Mouse (Mus musculus): ENCODE measurements around the gene Nup188. TPM values are rescaled to one million over a fixed set of nuclear protein-coding genes. Genes with fewer than 3 reads are reported as not detected.

Nup188 gene
- total RNA-seq, 2 experiments from 2014 or later, result 8.4 to 9.9 TPM

DNA sequence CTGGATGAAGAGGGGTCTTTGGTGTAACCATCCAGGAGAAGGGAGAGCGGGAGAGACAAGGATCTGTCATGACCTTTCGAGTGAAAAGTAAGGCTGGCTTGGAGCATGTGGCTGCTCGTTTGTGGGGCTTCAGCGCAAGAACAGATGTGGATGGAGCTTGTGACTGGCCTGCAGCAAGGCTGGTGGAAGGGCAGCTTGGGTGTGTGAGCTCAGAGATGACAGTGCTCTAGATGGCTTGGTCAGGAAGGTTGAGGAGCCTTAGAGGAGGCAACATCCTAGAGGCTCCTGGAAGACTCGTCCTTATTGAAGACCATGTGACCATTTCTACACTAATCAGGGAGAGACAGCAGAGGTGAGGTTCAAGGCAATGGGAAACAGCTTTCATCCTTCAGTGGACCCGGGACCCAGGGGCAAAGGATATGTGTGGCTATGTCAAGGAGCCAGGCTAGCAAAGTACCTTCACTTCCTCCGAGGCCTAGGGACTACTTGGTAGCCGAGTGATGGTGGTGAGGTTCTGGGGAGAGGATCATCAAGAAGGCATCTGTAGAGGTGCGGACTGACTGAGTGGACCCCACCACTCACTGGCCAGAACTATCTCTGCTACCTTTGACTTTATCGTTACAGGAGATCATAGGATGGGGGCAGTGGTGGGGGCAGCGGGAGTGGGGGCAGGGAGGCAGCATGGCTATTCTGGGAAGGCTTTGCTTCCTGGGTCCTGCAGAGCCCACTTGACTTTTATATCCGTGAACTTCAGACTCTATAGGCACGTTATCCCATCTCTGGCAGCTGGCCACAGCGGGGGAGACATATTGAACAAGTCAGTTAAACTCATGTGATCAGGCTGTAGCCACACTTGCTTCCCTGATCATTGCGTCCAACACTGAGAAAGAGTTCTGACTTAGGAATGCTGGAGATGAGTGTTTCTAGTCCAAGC lies 26.8 kb upstream of the Nup188 start:
- no peak for DNase-seq

DNA sequence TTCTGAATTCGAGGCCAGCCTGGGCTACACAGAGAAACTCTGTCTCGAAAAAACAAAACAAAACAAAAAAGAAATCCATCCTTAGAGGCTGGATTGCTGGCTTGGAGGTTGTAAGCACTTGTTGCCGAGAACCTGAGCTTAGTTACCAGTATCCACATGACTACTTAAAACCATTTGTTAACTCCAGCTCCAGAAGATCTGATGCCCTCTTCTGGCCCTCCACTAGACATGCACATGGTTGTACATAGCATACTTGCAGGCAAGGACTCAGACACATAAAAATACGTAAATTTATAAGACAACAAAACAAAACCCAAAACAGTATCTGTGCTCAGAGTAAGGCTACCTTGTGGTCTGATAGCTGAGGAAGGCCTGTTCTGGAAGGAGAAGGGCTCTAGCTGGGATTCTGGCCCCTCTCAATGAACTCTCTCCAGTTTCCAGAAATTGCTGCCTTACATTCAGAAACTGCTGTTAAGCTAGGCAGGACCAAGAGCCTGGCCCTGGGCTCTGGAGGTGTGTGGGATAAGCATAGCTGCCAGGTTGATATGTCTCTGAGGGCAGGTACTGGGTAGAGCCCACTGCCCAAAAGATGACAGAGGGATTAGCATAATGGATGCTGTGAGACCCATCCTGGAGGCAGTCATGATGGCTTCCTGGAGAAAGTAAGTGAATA lies 25.0 kb upstream of the Nup188 start:
- no peak for DNase-seq
- peak; percentile 35; the same call in 1 of the 2 replicates for TF ChIP-seq CTCF (IDR thresholded peaks at IDR 0.05)
- intact Hi-C loops (cut with DNase I), result no loop called here
- no peak overlapping the region for H3K4me3 ChIP-seq
- peak overlapping the region; percentile 94 for H3K27ac ChIP-seq

More for the DNA sequence above, 26.8 kb upstream of the Nup188 start:
- H3K27ac ChIP-seq, result peak overlapping the region; percentile 94
- intact Hi-C loops (cut with DNase I), result no loop called here
- no peak for TF ChIP-seq CTCF (IDR thresholded peaks at IDR 0.05)
- H3K4me3 ChIP-seq, result peak overlapping the region; percentile 60

DNA sequence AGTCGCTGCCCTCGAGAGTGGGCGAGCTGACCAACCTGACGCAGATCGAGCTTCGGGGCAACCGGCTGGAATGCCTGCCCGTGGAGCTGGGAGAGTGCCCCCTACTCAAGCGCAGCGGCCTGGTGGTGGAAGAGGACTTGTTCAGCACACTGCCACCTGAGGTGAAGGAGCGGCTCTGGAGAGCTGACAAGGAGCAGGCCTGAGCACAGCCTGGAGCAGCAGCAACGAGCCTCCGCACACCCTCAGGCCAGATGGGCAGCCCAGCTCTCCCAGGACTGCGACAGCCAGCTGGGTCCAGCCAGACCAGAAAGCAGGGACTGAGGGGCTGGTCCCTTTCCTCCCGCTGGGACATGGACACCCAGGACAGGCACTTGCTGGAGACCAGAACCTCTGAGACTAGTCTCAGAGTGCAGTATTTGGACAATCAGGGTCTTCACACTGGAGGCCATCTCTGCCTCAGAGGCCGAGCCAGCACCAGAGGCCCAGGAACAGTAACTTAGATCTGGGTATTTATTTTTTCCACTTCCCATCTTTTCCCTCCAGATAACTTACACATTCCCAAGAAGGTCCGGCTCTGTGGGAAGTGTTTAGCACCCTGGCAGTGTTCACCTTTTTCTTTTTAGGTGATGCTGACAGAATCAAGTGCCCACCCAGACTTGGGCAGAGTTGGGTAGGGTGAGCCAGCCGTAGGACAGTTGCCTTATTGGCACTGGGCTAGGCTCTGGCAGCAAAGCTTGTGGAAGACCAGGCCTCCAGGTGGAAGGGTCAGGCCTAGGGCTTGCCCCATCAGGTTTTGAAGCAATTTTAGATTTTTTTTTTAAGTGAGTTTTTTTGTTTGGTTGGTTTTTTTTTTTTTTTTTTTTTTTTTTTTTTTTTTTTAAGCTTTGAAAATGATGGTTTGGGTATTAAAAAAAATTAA lies 24.0 kb upstream of the Nup188 start:
- intact Hi-C loops (cut with DNase I), result no loop called here
- Histone ChIP-seq H3K27ac (peak overlapping the region; percentile 94), H3K4me3 (peak overlapping the region; percentile 32)

DNA sequence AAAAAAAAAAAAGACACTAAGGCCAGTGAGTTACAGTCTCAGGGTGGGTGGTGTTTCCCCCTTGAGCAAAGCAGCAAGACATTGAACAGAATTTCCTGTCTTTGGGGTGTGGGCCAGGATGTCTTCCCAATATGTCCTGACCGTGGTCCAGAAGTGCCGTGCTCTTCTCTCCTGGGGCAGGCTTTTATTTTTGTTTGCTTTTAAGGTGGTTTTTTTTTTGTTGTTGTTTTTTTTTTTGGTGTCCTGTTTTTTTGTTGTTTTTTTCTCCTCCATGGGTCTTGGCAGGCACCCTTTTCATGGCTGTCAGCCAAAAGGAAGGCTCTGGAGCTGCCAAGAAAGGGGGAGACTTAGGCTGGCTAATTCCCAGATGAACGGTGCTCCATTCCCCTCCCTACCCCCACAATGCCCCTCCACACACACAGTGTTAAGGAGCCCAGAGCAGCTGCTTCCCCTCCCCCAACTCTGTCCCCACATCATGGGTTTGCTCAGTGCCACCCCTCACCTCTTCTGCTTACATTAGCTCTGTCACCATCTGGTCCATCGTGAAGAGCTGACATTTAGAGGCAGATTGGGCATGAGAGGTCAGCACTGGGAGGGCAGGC lies 23.3 kb upstream of the Nup188 start:
- intact Hi-C loops (cut with DNase I), result no loop called here
- DNase-seq, result peak; percentile 62
- H3K27ac ChIP-seq, result peak overlapping the region; percentile 94
- peak overlapping the region; percentile 15; the same call in 1 of the 2 replicates for H3K4me3 ChIP-seq
- no peak for TF ChIP-seq CTCF (IDR thresholded peaks at IDR 0.05)

More for the DNA sequence above, 24.0 kb upstream of the Nup188 start:
- TF ChIP-seq CTCF (IDR thresholded peaks at IDR 0.05), result no peak
- DNase-seq, result no peak

DNA sequence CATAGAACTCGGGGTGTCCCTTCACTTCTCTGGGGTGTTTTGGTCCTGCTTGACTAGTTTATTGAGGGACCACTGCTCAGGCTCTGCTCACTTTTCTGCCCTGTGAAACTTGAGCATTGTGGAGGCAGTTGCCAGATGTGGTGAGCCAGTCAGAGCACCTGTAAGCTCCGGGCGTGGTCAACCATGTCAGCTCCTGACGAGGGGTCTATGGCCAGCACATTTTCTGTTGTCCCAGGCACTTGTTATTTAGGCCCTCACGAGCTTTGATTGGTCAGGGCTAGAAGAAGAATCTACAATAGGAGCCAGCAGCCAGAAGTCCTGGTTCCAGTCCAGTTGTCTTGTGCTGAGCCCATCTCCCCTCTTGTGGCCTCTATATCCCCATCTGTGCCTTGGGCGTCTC lies 22.4 kb upstream of the Nup188 start:
- intact Hi-C loops (cut with DNase I), result no loop called here
- no peak for TF ChIP-seq CTCF (IDR thresholded peaks at IDR 0.05)
- Histone ChIP-seq H3K27ac (peak overlapping the region; percentile 94), H3K4me3 (peak overlapping the region; percentile 3; the same call in 1 of the 2 replicates)
- no peak for DNase-seq

DNA sequence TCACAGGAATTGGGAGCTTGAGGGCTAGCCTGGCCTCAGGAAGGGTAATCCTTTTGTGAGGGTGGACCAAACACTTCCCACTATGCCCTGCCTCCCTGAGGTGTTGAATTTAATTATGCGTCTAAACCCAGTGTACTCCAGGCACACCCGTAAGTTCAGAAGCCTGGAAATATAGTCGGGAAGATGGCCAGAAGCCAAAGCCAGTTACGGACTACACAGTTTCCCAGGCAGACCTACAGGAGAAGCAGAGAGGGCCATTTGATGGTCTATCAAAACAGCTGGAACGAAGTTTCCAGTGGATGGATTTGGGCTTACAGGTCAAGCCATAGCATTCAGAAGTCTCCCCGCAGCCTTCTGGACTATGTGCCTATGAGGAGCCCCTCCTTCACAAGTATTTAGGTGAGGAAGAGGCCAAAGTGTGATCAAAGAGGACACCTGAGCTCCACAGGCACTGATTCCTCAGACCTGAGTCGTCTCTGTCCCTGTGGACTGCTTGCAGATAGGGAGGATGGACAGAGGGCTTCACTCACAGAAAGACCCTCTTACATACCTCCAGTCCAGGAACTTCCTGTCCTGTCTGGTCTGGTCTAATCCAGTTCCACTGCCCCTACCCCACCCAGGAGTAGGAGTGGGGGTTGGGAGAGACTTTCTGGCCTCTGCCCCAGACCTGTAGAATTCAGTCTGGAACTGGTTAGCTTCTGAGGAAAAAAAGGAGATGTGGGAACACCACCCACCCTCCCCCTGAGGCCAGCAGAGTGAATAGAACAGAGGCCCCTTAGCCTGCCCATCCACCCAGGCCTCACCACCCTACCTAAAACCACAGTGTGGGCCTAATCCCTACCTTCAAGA lies 21.3 kb upstream of the Nup188 start:
- no peak for TF ChIP-seq CTCF (IDR thresholded peaks at IDR 0.05)
- no peak for DNase-seq
- peak overlapping the region; percentile 94 for H3K27ac ChIP-seq
- intact Hi-C loops (cut with DNase I), result no loop called here
- H3K4me3 ChIP-seq, result no peak overlapping the region

DNA sequence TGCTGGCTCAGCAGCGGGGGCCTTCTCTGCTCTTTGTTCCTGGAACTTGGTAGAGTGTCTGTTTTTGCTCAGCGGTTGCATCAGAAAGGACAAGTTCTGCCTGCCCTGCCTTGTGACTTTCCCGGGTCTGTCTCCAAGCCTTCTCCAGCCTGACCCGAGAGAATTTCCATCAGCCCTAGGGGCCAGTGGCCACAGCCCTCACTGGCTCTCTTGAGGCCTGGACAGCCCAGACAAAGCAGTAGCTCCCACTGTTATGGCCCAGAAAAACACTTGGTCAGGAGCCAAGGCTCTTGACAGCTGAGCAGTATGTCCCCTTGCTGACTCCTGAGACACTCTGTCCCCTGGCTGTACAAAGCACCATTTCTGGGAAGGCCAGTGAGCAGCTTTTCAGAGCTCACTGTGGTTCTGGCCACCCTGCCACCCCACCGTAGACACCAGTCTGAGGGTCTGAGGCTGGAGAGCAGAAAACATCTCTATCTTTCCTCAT lies 20.4 kb upstream of the Nup188 start, which contains the start of gene Phyhd1:
Gene Phyhd1 (plus strand): TSS at position 437 of the 487 bp plus-strand sequence.
- no peak for TF ChIP-seq CTCF (IDR thresholded peaks at IDR 0.05)
- peak; percentile 82 for DNase-seq
- Histone ChIP-seq H3K27ac (peak within 1 kb of the TSS; percentile 94), H3K4me3 (peak within 1 kb of the TSS; percentile 60)
- intact Hi-C loops (cut with DNase I), result loop anchor here (1.0 kb wide), 1 partner anchor 29 kb away; the partner anchor contains the start of gene Lrrc8a

DNA sequence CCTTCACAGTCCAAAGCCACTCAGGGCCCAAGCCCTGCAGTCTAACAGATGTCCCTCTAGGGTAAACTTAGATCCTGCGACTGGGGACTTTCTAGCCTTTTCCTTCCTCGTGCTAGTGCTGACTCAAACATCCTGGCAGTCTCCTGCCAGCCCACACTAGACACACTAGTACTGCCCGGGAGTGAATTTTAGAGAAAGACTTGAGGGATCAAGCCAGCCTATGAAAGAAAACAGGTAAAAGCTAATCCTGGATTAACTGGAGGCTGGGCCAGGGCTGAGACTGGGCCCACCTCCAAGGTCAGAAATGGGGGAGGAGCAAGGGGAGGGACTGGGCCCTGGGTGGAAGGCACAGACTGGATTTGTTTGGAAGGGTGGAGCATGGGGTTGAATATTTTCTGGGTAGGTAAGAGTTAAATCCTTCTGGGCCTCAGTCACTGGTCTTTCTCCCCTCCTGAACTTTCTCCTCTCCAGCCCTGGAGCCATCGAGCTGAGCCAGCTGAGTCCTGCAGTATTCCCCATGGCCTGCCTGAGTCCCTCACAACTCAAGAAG lies 19.7 kb upstream of the Nup188 start:
- DNase-seq, result peak; percentile 88
- intact Hi-C loops (cut with DNase I), result loop anchor here (1.0 kb wide), 1 partner anchor 29 kb away; the partner anchor contains the start of gene Lrrc8a
- Histone ChIP-seq H3K4me3 (peak overlapping the region; percentile 60), H3K27ac (peak overlapping the region; percentile 94)
- TF ChIP-seq CTCF (IDR thresholded peaks at IDR 0.05), result no peak

DNA sequence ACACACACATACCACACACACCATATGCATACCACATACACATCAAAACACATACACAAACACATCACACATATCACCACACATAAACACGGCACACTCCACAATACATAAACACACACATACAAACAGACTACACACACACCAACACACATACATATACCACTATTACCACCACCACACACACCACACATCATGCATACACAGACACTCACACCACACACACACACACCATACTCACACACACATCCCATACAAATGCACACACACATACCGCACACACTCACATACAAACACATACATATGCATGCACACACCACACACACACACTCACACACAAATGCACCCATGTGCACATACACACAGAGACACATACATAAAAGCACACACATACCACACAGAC lies 18.7 kb upstream of the Nup188 start:
- DNase-seq, result no peak
- Histone ChIP-seq H3K4me3 (no peak overlapping the region), H3K27ac (peak overlapping the region; percentile 86)
- TF ChIP-seq CTCF (IDR thresholded peaks at IDR 0.05), result no peak
- intact Hi-C loops (cut with DNase I), result no loop called here

DNA sequence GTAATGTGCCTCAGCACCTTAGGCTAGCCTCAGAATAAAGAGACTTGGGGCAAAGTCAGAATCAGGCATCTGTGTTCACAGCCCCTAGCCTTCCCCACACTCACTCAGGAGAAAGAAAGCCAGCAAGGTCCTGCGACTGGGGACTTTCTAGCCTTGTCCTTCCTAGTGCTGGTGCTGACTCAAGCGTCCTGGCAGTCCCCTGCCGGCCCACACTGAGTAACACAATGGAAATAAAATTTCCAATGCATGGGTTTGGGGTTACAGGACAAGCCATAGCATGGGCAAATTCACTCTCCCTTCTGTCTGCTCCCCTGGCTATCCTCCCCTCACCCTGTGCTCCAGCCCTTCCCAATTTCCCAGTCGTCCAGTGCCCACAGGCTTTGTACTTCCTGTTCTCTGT lies 17.8 kb upstream of the Nup188 start:
- intact Hi-C loops (cut with DNase I), result no loop called here
- Histone ChIP-seq H3K27ac (peak overlapping the region; percentile 86), H3K4me3 (peak overlapping the region; percentile 19; the same call in 1 of the 2 replicates)
- TF ChIP-seq CTCF (IDR thresholded peaks at IDR 0.05), result no peak
- DNase-seq, result no peak
